Mouse (Mus musculus): ENCODE results near the gene Padi4.

- TF ChIP-seq CTCF (IDR thresholded peaks at IDR 0.05; ENCODE audit: low read depth, low read length) (no peak), POLR2A (IDR thresholded peaks at IDR 0.05; ENCODE audit: extremely low read depth, insufficient read depth, low read length) (no peak)
Measured at GRCm38 (mm10) chr4:140789983-140790382, 15.9 kb upstream of the Padi4 start.
